Mouse (Mus musculus) CH12.LX (cell line): ENCODE measurements at regions not wholly inside any gene's neighbourhood (a gene's known extent, or its start where the extent isn't known, plus 50 kb on each side); places are given as distances from the start of the nearest gene placed in this dataset.

Experiments
- CTCF ChIP-seq, 2 experiments: IDR thresholded peaks in 1 of 2; conservative IDR thresholded peaks in 1 of 2; 2 replicates each; pipeline ENCODE4 v1.5.1; 2011 to 2012; ENCODE audit warnings: low read depth in 2 of 2, low read length in 2 of 2, improper control_type of control experiment in 1 of 2, inconsistent platforms in 1 of 2, mild to moderate bottlenecking in 1 of 2, moderate library complexity in 1 of 2
- JUN ChIP-seq: IDR thresholded peaks from 2 replicates; pipeline ENCODE4 v1.6.1; 2011; ENCODE audit warnings: low read depth, mild to moderate bottlenecking, low read length, improper control_type of control experiment, moderate library complexity; ENCODE audit not compliant: insufficient read depth
- POLR2A ChIP-seq: IDR thresholded peaks from 2 replicates; pipeline ENCODE4 v1.6.1; 2011; ENCODE audit warnings: low read depth, mild to moderate bottlenecking, improper control_type of control experiment, low read length
- USF1 ChIP-seq: IDR thresholded peaks from 2 replicates; pipeline ENCODE4 v1.6.1; 2014; ENCODE audit warnings: low read depth, mild to moderate bottlenecking, inconsistent platforms, low read length, improper control_type of control experiment
- ZMIZ1 ChIP-seq: IDR thresholded peaks from 2 replicates; pipeline ENCODE4 v1.6.1; 2012; ENCODE audit warnings: low read depth, mild to moderate bottlenecking, inconsistent platforms, low read length, improper control_type of control experiment

- no peak for TF ChIP-seq CTCF (conservative IDR thresholded peaks at IDR 0.05 in 1 of 2, IDR thresholded peaks at IDR 0.05 in 1 of 2; ENCODE audit: low read depth in 2 of 2, low read length in 2 of 2)
- TF ChIP-seq JUN, result no peak
- TF ChIP-seq USF1, result no peak
- no peak for TF ChIP-seq ZMIZ1
- TF ChIP-seq POLR2A, result no peak
Measured at GRCm38 (mm10) chr16:18718040-18718439, 58.6 kb upstream of the Cldn5 start.
